Mouse (Mus musculus) cortical plate, adult 2 months (tissue): ENCODE data around the gene Cab39l.
"Not testable (repeated sequence)": the region's sequence is repeated elsewhere in the genome, so short reads cannot be mapped to it uniquely, and the experiment has no call there.

Experiments used
- CTCF ChIP-seq: fragments of 200-500 bp; IDR thresholded peaks from 2 replicates; pipeline ENCODE4 v1.5.1; 2011; ENCODE audit warnings: mild to moderate bottlenecking, control low read depth, low read length; ENCODE audit not compliant: insufficient read depth; ENCODE audit errors: extremely low read depth
- POLR2A ChIP-seq: fragments of 200-500 bp; IDR thresholded peaks from 2 replicates; pipeline ENCODE4 v1.6.1; 2011; ENCODE audit warnings: mild to moderate bottlenecking, low read length, control low read depth; ENCODE audit not compliant: insufficient read depth; ENCODE audit errors: extremely low read depth

DNA sequence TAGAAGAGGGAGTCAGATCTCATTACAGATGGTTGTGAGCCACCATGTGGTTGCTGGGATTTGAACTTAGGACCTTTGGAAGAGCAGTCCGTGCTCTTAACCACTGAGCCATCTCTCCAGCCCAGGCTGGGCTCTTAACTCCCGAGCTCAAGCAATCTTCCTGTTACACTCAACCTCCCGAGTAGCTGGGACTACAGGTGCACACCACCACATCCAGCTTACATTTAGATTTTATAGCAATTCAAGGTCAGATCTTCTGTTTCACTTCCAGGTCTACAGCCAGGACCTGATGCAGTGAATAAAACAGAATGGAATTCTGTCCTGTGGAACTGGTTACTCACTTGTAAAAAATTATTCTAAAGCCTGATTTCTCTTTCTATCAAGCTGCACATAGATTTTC lies 173.4 kb downstream of the Cab39l start:
- not testable (repeated sequence) for TF ChIP-seq CTCF, POLR2A
